Mouse (Mus musculus) layer of hippocampus, postnatal 14 days (tissue): ENCODE results near the gene Cog1. TPM values are rescaled to one million over a fixed set of nuclear protein-coding genes. Genes with fewer than 3 reads are reported as not detected.

ENCODE experiments used
- DNase-seq, 2 experiments: peaks; one replicate each; pipeline ENCODE4 v3.0.0; 2021 to 2022; ENCODE audit warnings: low spot score in 2 of 2, mixed read lengths in 1 of 2
- total RNA-seq, 2 experiments: library from RNA; stranded (reverse); gene quantifications; 2 replicates each; pipeline ENCODE4 v1.2.3; 2021

The Cog1 gene
- total RNA-seq, 2 experiments from 2014 or later, result 42.5 to 46.2 TPM

GRCm38 (mm10) chr11:113666205-113666604, 17.2 kb downstream of the Cog1 start:
- no peak for DNase-seq

GRCm38 (mm10) chr11:113666648-113667047, 17.7 kb downstream of the Cog1 start:
- DNase-seq, result no peak

- DNase-seq, result no peak
Observed at GRCm38 (mm10) chr11:113667122-113667521, 18.2 kb downstream of the Cog1 start.

GRCm38 (mm10) chr11:113667704-113668103, 18.7 kb downstream of the Cog1 start:
- no peak for DNase-seq

- DNase-seq, result no peak
Observed at GRCm38 (mm10) chr11:113668857-113669256, 19.9 kb downstream of the Cog1 start.

GRCm38 (mm10) chr11:113669711-113670110, 20.7 kb downstream of the Cog1 start:
- DNase-seq, result no peak

GRCm38 (mm10) chr11:113673614-113674013, 24.6 kb downstream of the Cog1 start:
- DNase-seq, result no peak

- no peak for DNase-seq
Observed at GRCm38 (mm10) chr11:113674595-113674994, 25.6 kb downstream of the Cog1 start.

- DNase-seq, result no peak
Observed at GRCm38 (mm10) chr11:113676847-113677246, 27.9 kb downstream of the Cog1 start.

GRCm38 (mm10) chr11:113677378-113677777, 28.4 kb downstream of the Cog1 start:
- DNase-seq, result no peak

- DNase-seq, result no peak
Observed at GRCm38 (mm10) chr11:113678373-113678772, 29.4 kb downstream of the Cog1 start.

GRCm38 (mm10) chr11:113680954-113681353, 32.0 kb downstream of the Cog1 start:
- DNase-seq, result no peak

GRCm38 (mm10) chr11:113681979-113682378, 33.0 kb downstream of the Cog1 start:
- DNase-seq, result no peak

GRCm38 (mm10) chr11:113682897-113683626, 34.1 kb downstream of the Cog1 start:
- peak; percentile 29 to 48 for DNase-seq

GRCm38 (mm10) chr11:113683627-113683956, 34.6 kb downstream of the Cog1 start:
- DNase-seq, result no peak

GRCm38 (mm10) chr11:113683957-113684706, 35.2 kb downstream of the Cog1 start, which contains the start of the genes Fam104a and D11Wsu47e:
Fam104a (minus strand) TSS chr11:113684155.
D11Wsu47e (plus strand) TSS chr11:113684412.
- peak; percentile 97 for DNase-seq

GRCm38 (mm10) chr11:113684707-113685426, 35.9 kb downstream of the Cog1 start:
- DNase-seq, result no peak

- no peak for DNase-seq
Observed at GRCm38 (mm10) chr11:113687031-113687430, 38.1 kb downstream of the Cog1 start.

- DNase-seq, result no peak
Observed at GRCm38 (mm10) chr11:113690506-113690905, 41.5 kb downstream of the Cog1 start.

- DNase-seq, result no peak
Observed at GRCm38 (mm10) chr11:113691318-113691717, 42.3 kb downstream of the Cog1 start.

GRCm38 (mm10) chr11:113691851-113692250, 42.9 kb downstream of the Cog1 start:
- DNase-seq, result no peak

- no peak for DNase-seq
Observed at GRCm38 (mm10) chr11:113697571-113697970, 48.6 kb downstream of the Cog1 start.
